Mouse (Mus musculus) skeletal muscle tissue, adult 2 months (tissue): ENCODE measurements around the gene Gm5678.
"Not testable (repeated sequence)": the region's sequence is repeated elsewhere in the genome, so short reads cannot be mapped to it uniquely, and the experiment has no call there.

Experiments used
- DNase-seq: peaks from one replicate; pipeline ENCODE4 v3.0.0-alpha.2; 2012; ENCODE audit warnings: low read depth, low spot score

Gm5678 gene

GRCm38 (mm10) chr16:93607669-93608101, 20.2 kb upstream of the Gm5678 start:
- DNase-seq: peak; percentile 90

- no peak for DNase-seq
Observed at GRCm38 (mm10) chr16:93608731-93609130, 19.2 kb upstream of the Gm5678 start.

- no peak for DNase-seq
Observed at GRCm38 (mm10) chr16:93609796-93610195, 18.1 kb upstream of the Gm5678 start.

- no peak for DNase-seq
Observed at GRCm38 (mm10) chr16:93610961-93611360, 16.9 kb upstream of the Gm5678 start.

GRCm38 (mm10) chr16:93615118-93615870, 12.6 kb upstream of the Gm5678 start:
- no peak for DNase-seq

GRCm38 (mm10) chr16:93623759-93624158, 4.1 kb upstream of the Gm5678 start:
- DNase-seq: not testable (repeated sequence)

GRCm38 (mm10) chr16:93624671-93625070, 3.2 kb upstream of the Gm5678 start:
- no peak for DNase-seq

- no peak for DNase-seq
Observed at GRCm38 (mm10) chr16:93626745-93627144, 1.2 kb upstream of the Gm5678 start.

GRCm38 (mm10) chr16:93644006-93644405, 16.1 kb downstream of the Gm5678 start:
- DNase-seq: no peak

- DNase-seq: no peak
Observed at GRCm38 (mm10) chr16:93648441-93649183, 20.7 kb downstream of the Gm5678 start.

- no peak for DNase-seq
Observed at GRCm38 (mm10) chr16:93667976-93668375, 40.1 kb downstream of the Gm5678 start.

GRCm38 (mm10) chr16:93669521-93669920, 41.6 kb downstream of the Gm5678 start:
- DNase-seq: no peak

GRCm38 (mm10) chr16:93670466-93670865, 42.6 kb downstream of the Gm5678 start:
- DNase-seq: not testable (repeated sequence)

GRCm38 (mm10) chr16:93671064-93671463, 43.2 kb downstream of the Gm5678 start:
- no peak for DNase-seq

- DNase-seq: no peak
Observed at GRCm38 (mm10) chr16:93676376-93676775, 48.5 kb downstream of the Gm5678 start.

- DNase-seq: no peak
Observed at GRCm38 (mm10) chr16:93678206-93678605, 50.3 kb downstream of the Gm5678 start.

- DNase-seq: no peak
Observed at GRCm38 (mm10) chr16:93679165-93679564, 51.3 kb downstream of the Gm5678 start.
